Mouse (Mus musculus): ENCODE results near the gene Hmx1. TPM values are rescaled to one million over a fixed set of nuclear protein-coding genes. Genes with fewer than 3 reads are reported as not detected.

Hmx1 gene
- total and polyA plus RNA-seq, 2 experiments = not detected

DNA sequence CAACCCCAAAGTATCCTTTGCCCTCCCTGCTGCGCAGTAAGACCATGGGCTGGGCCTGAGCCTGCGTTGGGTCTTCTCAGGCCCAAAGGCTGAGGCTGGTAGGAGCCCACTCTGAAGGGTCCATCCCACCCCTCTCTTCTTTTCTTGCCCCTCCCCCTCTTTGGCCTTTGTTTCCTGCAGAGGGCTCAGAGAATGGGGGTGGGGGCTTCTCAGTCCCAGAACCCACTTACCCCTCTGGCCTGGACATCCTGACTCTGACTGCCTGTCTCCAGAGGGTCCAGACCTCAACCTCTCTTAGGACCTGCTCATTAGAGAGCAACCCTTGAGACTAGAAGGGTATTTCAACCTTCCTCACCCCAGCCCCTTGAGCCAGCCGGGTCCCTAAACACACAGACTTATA, 1.0 kb downstream of the Hmx1 start:
- H3K4me1 ChIP-seq (ENCODE audit: control insufficient read depth, insufficient read depth, low read length) = no peaks in the 10 kb centered on the region
- no peaks in the 10 kb centered on the region for H3K79me2 ChIP-seq (ENCODE audit: control insufficient read depth, insufficient read depth, low read length)
- no peaks in the 10 kb centered on the region for H3K36me3 ChIP-seq (ENCODE audit: control insufficient read depth, insufficient read depth, low read length)
- H3K9ac ChIP-seq (ENCODE audit: low read depth, low read length) = no peak overlapping the region
- TF ChIP-seq CTCF (IDR thresholded peaks at IDR 0.05; ENCODE audit: low read depth, low read length) = no peak
- TF ChIP-seq POLR2A (IDR thresholded peaks at IDR 0.05; ENCODE audit: extremely low read depth, insufficient read depth, low read length) = no peak
- 18% methylated on average over 3 of the region's 3 CpGs for WGBS
- H3K4me3 ChIP-seq (ENCODE audit: insufficient read depth, low read depth, low read length) = no peak overlapping the region
- DNase-seq (ENCODE audit: extremely low read depth, low read depth, low spot score) = no peak
- H3K27me3 ChIP-seq (ENCODE audit: control insufficient read depth, insufficient read depth, low read length) = peaks cover 45% of the 10 kb centered on the region
- no peak overlapping the region for H3K27ac ChIP-seq (replicated peaks; ENCODE audit: insufficient read depth, low read depth, low read length)

- WGBS = 7% methylated on average over 22 of the region's 22 CpGs
- Histone ChIP-seq H3K27ac (replicated peaks; ENCODE audit: insufficient read depth, low read depth, low read length) (no peak overlapping the region), H3K4me1 (ENCODE audit: control insufficient read depth, insufficient read depth, low read length) (peaks cover 3% of the 10 kb centered on the region; the same call in 1 of the 2 replicates), H3K79me2 (ENCODE audit: control insufficient read depth, insufficient read depth, low read length) (no peaks in the 10 kb centered on the region), H3K9ac (ENCODE audit: low read depth, low read length) (no peak overlapping the region), H3K36me3 (ENCODE audit: control insufficient read depth, insufficient read depth, low read length) (no peaks in the 10 kb centered on the region), H3K4me3 (ENCODE audit: insufficient read depth, low read depth, low read length) (no peak overlapping the region), H3K27me3 (ENCODE audit: control insufficient read depth, insufficient read depth, low read length) (peaks cover 45% of the 10 kb centered on the region)
- TF ChIP-seq CTCF (IDR thresholded peaks at IDR 0.05; ENCODE audit: low read depth, low read length) (no peak), POLR2A (IDR thresholded peaks at IDR 0.05; ENCODE audit: extremely low read depth, insufficient read depth, low read length) (no peak)
- DNase-seq (ENCODE audit: extremely low read depth, low read depth, low spot score) = no peak
Measured at GRCm38 (mm10) chr5:35390848-35391655, 2.1 kb downstream of the Hmx1 start.

- Histone ChIP-seq H3K27ac (replicated peaks; ENCODE audit: insufficient read depth, low read depth, low read length) (no peak overlapping the region), H3K9ac (ENCODE audit: low read depth, low read length) (no peak overlapping the region), H3K27me3 (ENCODE audit: control insufficient read depth, insufficient read depth, low read length) (peaks cover 39% of the 10 kb centered on the region), H3K36me3 (ENCODE audit: control insufficient read depth, insufficient read depth, low read length) (no peaks in the 10 kb centered on the region), H3K4me3 (ENCODE audit: insufficient read depth, low read depth, low read length) (peak overlapping the region; percentile 3; the same call in 1 of the 2 replicates), H3K4me1 (ENCODE audit: control insufficient read depth, insufficient read depth, low read length) (peaks cover 3% of the 10 kb centered on the region; the same call in 1 of the 2 replicates), H3K79me2 (ENCODE audit: control insufficient read depth, insufficient read depth, low read length) (no peaks in the 10 kb centered on the region)
- no peak for DNase-seq (ENCODE audit: extremely low read depth, low read depth, low spot score)
- under 1% methylated on average over 85 of the region's 88 CpGs for WGBS
- TF ChIP-seq POLR2A (IDR thresholded peaks at IDR 0.05; ENCODE audit: extremely low read depth, insufficient read depth, low read length) (no peak), CTCF (IDR thresholded peaks at IDR 0.05; ENCODE audit: low read depth, low read length) (peak; percentile 30)
Measured at GRCm38 (mm10) chr5:35391656-35392333, 2.9 kb downstream of the Hmx1 start.

DNA sequence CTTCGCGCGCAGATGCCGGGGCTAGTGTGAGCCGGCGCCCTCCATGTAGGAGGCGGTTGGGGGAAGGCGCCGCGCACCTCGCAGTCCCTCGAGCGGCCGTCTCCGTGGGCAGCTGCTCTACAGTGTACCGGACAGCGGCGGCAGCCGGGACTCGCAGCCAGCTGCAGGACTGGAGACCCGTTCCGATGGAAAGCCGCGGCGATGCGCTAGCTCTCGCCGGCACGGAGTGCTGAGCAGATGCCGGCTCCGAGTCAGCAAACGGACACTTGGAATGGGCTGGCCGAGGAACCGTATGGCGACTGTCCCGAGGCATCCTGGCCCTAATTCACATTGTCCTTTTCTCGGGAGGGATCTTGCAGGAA, 3.4 kb downstream of the Hmx1 start:
- WGBS = 2% methylated on average over 37 of the region's 37 CpGs

GRCm38 (mm10) chr5:35395566-35396440, 6.9 kb downstream of the Hmx1 start:
- Histone ChIP-seq H3K9ac (ENCODE audit: low read depth, low read length) (no peak overlapping the region), H3K4me1 (ENCODE audit: control insufficient read depth, insufficient read depth, low read length) (peaks cover 5% of the 10 kb centered on the region), H3K27ac (replicated peaks; ENCODE audit: insufficient read depth, low read depth, low read length) (no peak overlapping the region), H3K79me2 (ENCODE audit: control insufficient read depth, insufficient read depth, low read length) (no peaks in the 10 kb centered on the region), H3K4me3 (ENCODE audit: insufficient read depth, low read depth, low read length) (no peak overlapping the region), H3K36me3 (ENCODE audit: control insufficient read depth, insufficient read depth, low read length) (no peaks in the 10 kb centered on the region), H3K27me3 (ENCODE audit: control insufficient read depth, insufficient read depth, low read length) (peaks cover 35% of the 10 kb centered on the region)
- peak; percentile 45 for DNase-seq (ENCODE audit: extremely low read depth, low read depth, low spot score)
- 14% methylated on average over 9 of the region's 9 CpGs for WGBS
- TF ChIP-seq POLR2A (IDR thresholded peaks at IDR 0.05; ENCODE audit: extremely low read depth, insufficient read depth, low read length) = no peak
- no peak for TF ChIP-seq CTCF (IDR thresholded peaks at IDR 0.05; ENCODE audit: low read depth, low read length)

More for the DNA sequence above, 3.4 kb downstream of the Hmx1 start:
- Histone ChIP-seq H3K9ac (ENCODE audit: low read depth, low read length) (no peak overlapping the region), H3K27ac (replicated peaks; ENCODE audit: insufficient read depth, low read depth, low read length) (no peak overlapping the region), H3K4me3 (ENCODE audit: insufficient read depth, low read depth, low read length) (no peak overlapping the region), H3K27me3 (ENCODE audit: control insufficient read depth, insufficient read depth, low read length) (peaks cover 44% of the 10 kb centered on the region), H3K79me2 (ENCODE audit: control insufficient read depth, insufficient read depth, low read length) (no peaks in the 10 kb centered on the region), H3K4me1 (ENCODE audit: control insufficient read depth, insufficient read depth, low read length) (peaks cover 3% of the 10 kb centered on the region; the same call in 1 of the 2 replicates), H3K36me3 (ENCODE audit: control insufficient read depth, insufficient read depth, low read length) (no peaks in the 10 kb centered on the region)
- no peak for DNase-seq (ENCODE audit: extremely low read depth, low read depth, low spot score)
- TF ChIP-seq POLR2A (IDR thresholded peaks at IDR 0.05; ENCODE audit: extremely low read depth, insufficient read depth, low read length) = no peak
- no peak for TF ChIP-seq CTCF (IDR thresholded peaks at IDR 0.05; ENCODE audit: low read depth, low read length)

All from liver, adult 2 months (tissue).